Mouse (Mus musculus): ENCODE results near the gene Mras.

Mras gene

DNA sequence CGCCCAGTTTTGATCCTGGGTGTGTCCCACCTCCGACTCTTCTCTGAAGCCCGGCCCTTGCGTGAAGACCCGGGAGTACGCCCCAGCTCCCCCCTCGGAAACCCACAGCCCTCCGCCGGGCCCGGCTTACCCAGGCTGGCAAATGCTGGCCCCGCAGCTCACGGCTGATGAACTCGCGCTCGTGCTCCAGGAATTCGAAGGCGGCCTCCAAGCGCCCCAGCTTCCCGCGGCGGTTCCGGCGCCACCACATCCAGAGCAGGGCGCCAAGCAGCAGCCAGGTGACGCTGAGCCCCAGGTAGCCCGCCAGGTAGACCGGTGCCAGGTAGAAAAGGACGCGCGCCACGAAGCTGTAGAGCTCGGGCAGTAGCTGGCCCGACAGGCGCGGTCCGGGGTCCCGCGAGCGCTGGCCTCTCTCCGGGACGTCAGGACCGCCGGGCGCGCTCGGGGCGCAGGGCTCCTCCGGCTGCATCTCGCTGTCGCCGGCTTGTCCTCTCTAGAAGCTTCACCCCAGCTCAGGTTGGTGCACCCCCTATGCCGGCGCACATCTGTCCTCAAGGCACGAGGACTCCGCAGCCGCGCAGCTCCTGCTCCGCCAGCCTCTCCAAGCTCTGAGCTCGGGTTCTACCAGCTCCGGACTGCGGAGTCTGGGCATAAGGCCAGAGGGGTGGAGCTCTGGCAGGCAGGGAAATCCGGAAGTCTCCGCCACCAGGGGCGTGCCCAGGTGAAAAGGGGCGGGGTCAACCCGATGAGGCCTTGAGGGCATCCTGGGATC is 79.1 kb downstream of the Mras start, which contains the start of gene Esyt3:
TSS of gene Esyt3 (minus strand) at position 637 of the 772 bp plus-strand sequence.
- DNase-seq (ENCODE audit: low spot score) = peak; percentile 61

GRCm38 (mm10) chr9:99357561-99357920 is 79.6 kb downstream of the Mras start:
- DNase-seq (ENCODE audit: low spot score) = no peak

- DNase-seq (ENCODE audit: low spot score) = no peak
Measured at GRCm38 (mm10) chr9:99355971-99356370, 81.2 kb downstream of the Mras start.

- DNase-seq (ENCODE audit: low spot score) = no peak
Measured at GRCm38 (mm10) chr9:99354796-99355195, 82.4 kb downstream of the Mras start.

- DNase-seq (ENCODE audit: low spot score) = no peak
Measured at GRCm38 (mm10) chr9:99353390-99353789, 83.8 kb downstream of the Mras start.

DNA sequence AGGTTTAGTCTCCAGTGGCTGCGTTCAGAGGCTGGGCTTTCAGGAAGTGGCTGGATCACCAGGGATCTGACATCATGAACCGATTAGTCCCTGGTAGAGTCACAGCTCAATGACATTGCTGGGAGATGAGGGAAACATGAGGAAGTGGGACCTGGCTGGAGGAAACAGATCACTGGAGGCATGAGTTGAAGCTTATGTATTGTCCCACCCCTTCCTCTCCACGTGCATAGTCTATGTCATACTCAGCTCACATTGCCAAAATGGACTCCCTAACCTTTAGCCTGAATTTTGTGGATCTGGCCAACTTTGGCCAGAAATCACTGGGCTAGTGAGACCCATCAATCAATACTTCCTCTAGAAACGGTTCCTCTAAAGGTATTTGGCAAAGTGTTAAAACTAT is 84.2 kb downstream of the Mras start:
- DNase-seq (ENCODE audit: low spot score) = no peak

DNA sequence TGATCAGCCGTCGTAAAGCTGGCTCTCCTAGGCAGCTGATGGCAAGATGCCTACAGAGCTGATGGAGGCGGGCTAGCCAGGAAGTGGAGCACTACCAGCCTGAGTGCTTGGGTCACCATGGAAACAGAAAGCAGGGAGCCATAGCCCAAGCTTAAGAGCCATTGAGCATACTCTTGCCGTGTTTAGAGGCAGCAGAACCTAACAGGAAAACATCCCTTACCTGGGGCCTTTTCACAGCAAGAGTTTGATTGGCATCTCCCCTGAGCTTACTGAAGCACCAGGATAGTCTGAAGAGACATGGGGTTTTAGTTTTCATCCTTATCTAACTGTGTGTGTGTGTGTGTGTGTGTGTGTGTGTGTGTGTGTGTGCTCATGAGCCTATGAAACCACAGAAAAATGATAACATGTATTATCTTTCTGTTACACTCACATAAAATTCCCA is 91.8 kb downstream of the Mras start:
- DNase-seq (ENCODE audit: low spot score) = no peak

- no peak for DNase-seq (ENCODE audit: low spot score)
Measured at GRCm38 (mm10) chr9:99341600-99341999, 95.6 kb downstream of the Mras start.

DNA sequence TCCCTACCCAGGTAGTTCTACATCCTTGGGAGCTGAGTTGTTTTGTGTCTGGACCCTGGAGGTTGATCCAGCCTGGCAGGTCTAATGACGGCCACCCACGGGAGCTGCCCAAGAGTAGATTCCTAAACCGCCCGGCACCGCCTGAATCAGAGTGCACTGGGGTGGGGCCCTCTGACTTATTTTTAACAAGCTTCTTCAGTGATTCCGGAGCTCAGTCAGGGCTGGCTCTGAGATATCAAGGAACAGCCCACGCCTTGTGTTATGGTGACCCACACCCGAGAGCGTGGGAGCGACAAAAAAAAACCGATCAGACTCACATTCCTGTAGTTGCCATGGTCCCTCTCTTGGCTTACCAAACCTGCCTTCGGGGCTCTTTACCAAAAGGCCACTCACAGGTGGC is 97.1 kb downstream of the Mras start:
- DNase-seq (ENCODE audit: low spot score) = no peak

GRCm38 (mm10) chr9:99339182-99339581 is 98.0 kb downstream of the Mras start:
- DNase-seq (ENCODE audit: low spot score) = no peak

DNA sequence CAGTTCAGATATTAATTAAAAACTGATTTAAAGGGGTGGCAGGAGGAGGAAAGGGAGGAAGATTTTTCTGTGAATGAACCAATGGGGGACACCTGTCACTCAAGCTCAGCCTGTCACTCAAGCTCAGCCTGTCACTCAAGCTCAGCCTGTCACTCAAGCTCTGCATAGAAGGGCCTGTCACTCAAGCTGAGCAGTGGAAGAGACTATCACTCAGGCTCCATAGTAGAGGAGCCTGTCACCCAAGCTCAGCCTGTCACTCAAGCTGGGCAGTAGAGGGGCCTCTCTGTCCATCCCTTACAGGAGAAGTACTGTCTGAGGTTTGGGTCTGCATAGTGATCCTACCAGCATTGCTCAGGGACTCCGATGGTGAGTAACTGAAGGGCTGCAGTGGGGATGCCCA is 98.9 kb downstream of the Mras start:
- DNase-seq (ENCODE audit: low spot score) = no peak

- DNase-seq (ENCODE audit: low spot score) = no peak
Measured at GRCm38 (mm10) chr9:99336538-99336937, 100.6 kb downstream of the Mras start.

Data from ovary, postnatal 14 days (tissue).